Comparison of ENCODE assay signal across 10 mouse cellular contexts in genomic region chr5:142404307-142404706, GRCm38 (mm10). TPM values are rescaled to one million over a fixed set of nuclear protein-coding genes. Genes with fewer than 3 reads are reported as not detected.
A peak's percentile ranks its signal among the peaks of the same experiment; 100 is the strongest.
DNase-seq lines count a peak whose midpoint lies in the region; ATAC-seq and TF ChIP-seq lines count a peak whose summit lies in the region.
"Had no signal": no experiment of that assay in that cellular context is flagged by ENCODE, and none has a peak within 500 bp of the region (broad histone marks: within the 10 kb centered on the region; RNA-seq: fewer than 3 reads in every experiment).

No protein-coding gene starts in this region.

- 37% methylated on average over 1 of the region's 1 CpGs for WGBS in cerebellum, adult 2 months
- 91% methylated on average over 1 of the region's 1 CpGs for WGBS in hindbrain, embryonic 16.5 days
- WGBS in neural tube, embryonic 14.5 days = 96% methylated on average over 1 of the region's 1 CpGs

- DNase-seq in cerebellum, adult 2 months = no peak
- DNase-seq in cerebellum, postnatal 14 days = no peak
- no peak for DNase-seq in left cerebral cortex, adult 2 months (ENCODE audit: extremely low spot score in 1 of 2, low spot score in 2 of 2)
- DNase-seq in left cerebral cortex, adult 18-20 months (ENCODE audit: low spot score in 2 of 2) = no peak
- DNase-seq in gastrocnemius, adult 8-10 months (ENCODE audit: low spot score in 2 of 2) = no peak
- DNase-seq in lung, postnatal 36 days = no peak
- DNase-seq: kidney, postnatal 25 days; lung, postnatal 14 days had no signal

- H3K27me3 ChIP-seq in cerebellum, adult 2 months (ENCODE audit: control insufficient read depth, insufficient read depth, low read length) = no peaks in the 10 kb centered on the region
- no peaks in the 10 kb centered on the region for H3K27me3 ChIP-seq in hindbrain, embryonic 16.5 days (replicated peaks; ENCODE audit: control insufficient read depth, insufficient read depth, low read length)
- no peaks in the 10 kb centered on the region for H3K27me3 ChIP-seq in neural tube, embryonic 14.5 days (ENCODE audit: control insufficient read depth, insufficient read depth, low read length)

- TF ChIP-seq CTCF in cerebellum, adult 2 months (IDR thresholded peaks at IDR 0.05; ENCODE audit: borderline replicate concordance, insufficient read depth, low read depth, low read length) = no peak
- no peak for TF ChIP-seq CTCF in left cerebral cortex, adult 2 months (IDR thresholded peaks at IDR 0.05)

- H3K4me1 ChIP-seq in cerebellum, adult 2 months (ENCODE audit: control insufficient read depth, insufficient read depth, low read length) = peaks cover 25% of the 10 kb centered on the region
- peaks cover 36% of the 10 kb centered on the region for H3K4me1 ChIP-seq in hindbrain, embryonic 16.5 days (ENCODE audit: control insufficient read depth, insufficient read depth, low read depth, low read length)
- H3K4me1 ChIP-seq in neural tube, embryonic 14.5 days (ENCODE audit: control insufficient read depth, insufficient read depth, low read length) = peaks cover 34% of the 10 kb centered on the region

- peak overlapping the region; percentile 31; the same call in 1 of the 2 replicates for H3K9ac ChIP-seq in hindbrain, embryonic 16.5 days (ENCODE audit: low read depth, low read length)
- H3K9ac ChIP-seq in neural tube, embryonic 14.5 days (replicated peaks; ENCODE audit: low read depth, low read length) = no peak overlapping the region

- H3K36me3 ChIP-seq in hindbrain, embryonic 16.5 days (ENCODE audit: control insufficient read depth, insufficient read depth, low read length) = no peaks in the 10 kb centered on the region
- H3K36me3 ChIP-seq in neural tube, embryonic 14.5 days (ENCODE audit: control insufficient read depth, insufficient read depth, low read length) = no peaks in the 10 kb centered on the region

- H3K9me3 ChIP-seq in hindbrain, embryonic 16.5 days (ENCODE audit: control insufficient read depth, low read length) = no peaks in the 10 kb centered on the region
- H3K9me3 ChIP-seq in neural tube, embryonic 14.5 days (ENCODE audit: control insufficient read depth, low read length) = no peaks in the 10 kb centered on the region

- H3K27ac ChIP-seq in cerebellum, adult 2 months (ENCODE audit: insufficient read depth, low read length) = no peak overlapping the region
- peak overlapping the region; percentile 41; the same call in 1 of the 2 replicates for H3K27ac ChIP-seq in left cerebral cortex, adult 2 months
- no peak overlapping the region for H3K27ac ChIP-seq in hindbrain, embryonic 16.5 days (ENCODE audit: low read depth, low read length)
- no peak overlapping the region for H3K27ac ChIP-seq in neural tube, embryonic 14.5 days (ENCODE audit: low read depth, low read length)

- intact Hi-C loops in left cerebral cortex, adult 2 months (cut with DNase I) = loop anchor here (2.0 kb wide), 1 partner anchor 34 kb away; no protein-coding TSS in a partner anchor

- no peak for TF ChIP-seq POLR2A in cerebellum, adult 2 months (IDR thresholded peaks at IDR 0.05; ENCODE audit: borderline replicate concordance, insufficient read depth, low read length)

- no peak for ATAC-seq in hindbrain, embryonic 16.5 days
- ATAC-seq in neural tube, embryonic 14.5 days (ENCODE audit: low read depth) = no peak

- peak overlapping the region; percentile 5 for H3K4me3 ChIP-seq in cerebellum, adult 2 months (replicated peaks; ENCODE audit: insufficient read depth, low read depth, low read length)
- H3K4me3 ChIP-seq in left cerebral cortex, adult 2 months = peak overlapping the region; percentile 93
- H3K4me3 ChIP-seq in hindbrain, embryonic 16.5 days (ENCODE audit: low read length) = no peak overlapping the region
- no peak overlapping the region; the same call in 1 of the 2 replicates for H3K4me3 ChIP-seq in neural tube, embryonic 14.5 days (ENCODE audit: low read depth, low read length)

- peak overlapping the region; percentile 41 for H3K4me2 ChIP-seq in hindbrain, embryonic 16.5 days (ENCODE audit: low read length)
- H3K4me2 ChIP-seq in neural tube, embryonic 14.5 days (ENCODE audit: low read depth, low read length) = peak overlapping the region; percentile 24; the same call in 1 of the 2 replicates

RNA-seq across cellular contexts. Expression of gene Foxk1, which starts 3.0 kb away (rescaled TPM):
- 14.2 and 15.4 TPM in 2 replicates for polyA plus RNA-seq in cerebellum, adult 2 months (2012; rRNA removed)
- total RNA-seq in left cerebral cortex, adult 2 months (2021) = 10 to 100 TPM; 40.4 to 46.1 TPM
- 10 to 100 TPM; 40.8 to 41.1 TPM for total RNA-seq in left cerebral cortex, adult 18-20 months (2021)
- polyA plus RNA-seq in hindbrain, embryonic 16.5 days (2015; fragmentation: Nextera tagmentation; extraction: Ambion mirVana) = 3.1 and 5.1 TPM in 2 replicates
- 4.3 and 6.2 TPM in 2 replicates for polyA plus RNA-seq in neural tube, embryonic 14.5 days (2014; fragmentation: Nextera tagmentation; extraction: Ambion mirVana)
- 10 to 100 TPM; 15.6 to 20.9 (median 17.7) TPM for total RNA-seq in gastrocnemius, adult 8-10 months (2022)

RNA-seq across cellular contexts. Expression of gene Ap5z1, which starts 59.4 kb away (rescaled TPM):
- polyA plus RNA-seq in cerebellum, adult 2 months (2012; rRNA removed) = 30.3 and 32.7 TPM in 2 replicates
- total RNA-seq in left cerebral cortex, adult 2 months (2021) = 10 to 100 TPM; 22.2 to 22.6 TPM
- 10 to 100 TPM; 18.3 to 20.5 TPM for total RNA-seq in left cerebral cortex, adult 18-20 months (2021)
- polyA plus RNA-seq in hindbrain, embryonic 16.5 days (2015; fragmentation: Nextera tagmentation; extraction: Ambion mirVana) = 12.3 and 13.7 TPM in 2 replicates
- 11.9 and 15.0 TPM in 2 replicates for polyA plus RNA-seq in neural tube, embryonic 14.5 days (2014; fragmentation: Nextera tagmentation; extraction: Ambion mirVana)
- total RNA-seq in gastrocnemius, adult 8-10 months (2022) = 1 to 10 TPM; 3.7 to 5.0 (median 4.1) TPM

Comparison
In these comparisons a context has a peak if more than half of its experiments do, and no peak if none do; other contexts are left out.
1. H3K4me3 ChIP-seq: peak in cerebellum, adult 2 months (single experiment) and left cerebral cortex, adult 2 months (single experiment); none in hindbrain, embryonic 16.5 days (single experiment) and neural tube, embryonic 14.5 days (single experiment).